30 mouse cellular contexts compared by ENCODE assay signal in the genomic region with DNA sequence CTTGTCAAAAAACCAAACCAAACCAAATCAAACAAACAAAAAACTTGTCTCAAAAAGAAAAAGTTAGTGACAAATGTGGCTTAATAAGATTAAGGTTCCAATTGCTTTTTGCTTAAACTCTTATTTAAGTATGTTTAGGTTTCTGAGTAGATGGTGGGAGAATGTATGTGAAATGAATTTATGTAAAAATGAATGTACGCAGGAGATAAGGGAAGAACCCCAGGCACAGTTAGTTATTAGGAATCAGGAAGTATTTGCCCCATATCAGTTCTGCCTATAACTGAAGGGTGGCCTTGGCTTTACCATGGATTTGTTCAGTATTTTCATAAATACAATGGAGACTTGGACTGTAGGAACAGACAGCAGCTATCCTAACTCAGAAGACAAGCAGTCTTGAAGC. TPM values are rescaled to one million over a fixed set of nuclear protein-coding genes. Genes with fewer than 3 reads are reported as not detected.
"Had no signal": no experiment of that assay in that cellular context is flagged by ENCODE, and none has a peak within 500 bp of the region (broad histone marks: within the 10 kb centered on the region; RNA-seq: fewer than 3 reads in every experiment).

No protein-coding gene starts in this region.

- H3K9me3 ChIP-seq: heart, embryonic 12.5 days; heart, embryonic 13.5 days; heart, embryonic 15.5 days; hindbrain, embryonic 10.5 days; hindbrain, embryonic 12.5 days; hindbrain, embryonic 13.5 days; hindbrain, embryonic 15.5 days; intestine, embryonic 15.5 days; kidney, embryonic 15.5 days had no signal

- H3K27me3 ChIP-seq: heart, embryonic 12.5 days; heart, embryonic 13.5 days; heart, embryonic 15.5 days; hindbrain, embryonic 12.5 days; hindbrain, embryonic 13.5 days; hindbrain, embryonic 15.5 days; intestine, embryonic 15.5 days; kidney, embryonic 15.5 days had no signal

- H3K4me1 ChIP-seq: heart, embryonic 12.5 days; heart, embryonic 13.5 days; heart, embryonic 15.5 days; hindbrain, embryonic 12.5 days; hindbrain, embryonic 13.5 days; hindbrain, embryonic 15.5 days; intestine, embryonic 15.5 days had no signal

- H3K27ac ChIP-seq: heart, embryonic 13.5 days; heart, embryonic 15.5 days; hindbrain, embryonic 10.5 days; hindbrain, embryonic 12.5 days; hindbrain, embryonic 13.5 days; hindbrain, embryonic 14.5 days; hindbrain, embryonic 15.5 days; hindbrain, postnatal 0 days; intestine, embryonic 15.5 days; kidney, postnatal 0 days; layer of hippocampus, adult 2 months; left cerebral cortex, adult 2 months had no signal

- H3K36me3 ChIP-seq: heart, embryonic 12.5 days; heart, embryonic 13.5 days; heart, embryonic 15.5 days; hindbrain, embryonic 10.5 days; hindbrain, embryonic 12.5 days; hindbrain, embryonic 13.5 days; hindbrain, embryonic 15.5 days; intestine, embryonic 15.5 days; kidney, embryonic 15.5 days had no signal

- H3K4me3 ChIP-seq: heart, embryonic 12.5 days; heart, embryonic 13.5 days; heart, embryonic 15.5 days; hindbrain, embryonic 10.5 days; hindbrain, embryonic 12.5 days; hindbrain, embryonic 13.5 days; hindbrain, embryonic 15.5 days; intestine, embryonic 15.5 days; kidney, embryonic 15.5 days; layer of hippocampus, adult 2 months; left cerebral cortex, adult 2 months had no signal

- H3K9ac ChIP-seq: heart, embryonic 12.5 days; heart, embryonic 13.5 days; heart, embryonic 15.5 days; hindbrain, embryonic 12.5 days; hindbrain, embryonic 13.5 days; hindbrain, embryonic 14.5 days; hindbrain, embryonic 15.5 days; intestine, embryonic 15.5 days; kidney, embryonic 15.5 days had no signal

- DNase-seq: heart, postnatal 10 days; heart, postnatal 14 days; heart, postnatal 36 days; heart, postnatal 4 days; kidney, adult 18-20 months; kidney, adult 2 months; kidney, adult 8-10 months; kidney, adult 9 months; kidney, postnatal 10 days; kidney, postnatal 14 days; kidney, postnatal 25 days; kidney, postnatal 36 days; layer of hippocampus, adult 9-11 months; layer of hippocampus, postnatal 36 days had no signal

RNA-seq across cellular contexts. Expression of gene Ccdc85a, which starts 49.0 kb away (rescaled TPM):
- total RNA-seq: hematopoietic stem cell, adult 5-6 weeks had no signal
- polyA plus RNA-seq: inflammation-experienced regulatory T-cells, adult 6 months had no signal
